Mouse (Mus musculus) left cerebral cortex, adult 2 months (tissue): ENCODE measurements around the gene Ei24. TPM values are rescaled to one million over a fixed set of nuclear protein-coding genes. Genes with fewer than 3 reads are reported as not detected.

Experiments used
- DNase-seq, 2 experiments: peaks; one replicate each; pipeline ENCODE4 v3.0.0; 2021 to 2022; ENCODE audit warnings: low spot score in 2 of 2, mixed read lengths in 1 of 2; ENCODE audit errors: extremely low spot score in 1 of 2
- H3K27ac ChIP-seq: fragments of 200-600 bp; 2 replicates; pipeline ENCODE4 v1.8.1; 2022
- H3K4me3 ChIP-seq: fragments of 200-600 bp; 2 replicates; pipeline ENCODE4 v1.8.1; 2022
- CTCF ChIP-seq: fragments of 200-600 bp; IDR thresholded peaks from 2 replicates; pipeline ENCODE4 v1.8.1; 2022; ENCODE audit warnings: antibody characterized with exemption, mild to moderate bottlenecking, moderate library complexity
- intact Hi-C: fragments of 180-260 bp; cut with DNase I; formaldehyde crosslinking; loops from one replicate; pipeline ENCODE4 v1.15.1; 2025
- total RNA-seq, 2 experiments: library from RNA; stranded (reverse); gene quantifications; 2 replicates each; pipeline ENCODE4 v1.2.3; 2021

Ei24 gene
- total RNA-seq, 2 experiments from 2014 or later = 109 to 111 TPM

GRCm38 (mm10) chr9:36818905-36819304, 21.7 kb upstream of the Ei24 start:
- no peak overlapping the region for H3K27ac ChIP-seq
- intact Hi-C loops = no loop called here
- DNase-seq = no peak
- H3K4me3 ChIP-seq = no peak overlapping the region
- no peak for TF ChIP-seq CTCF

DNA sequence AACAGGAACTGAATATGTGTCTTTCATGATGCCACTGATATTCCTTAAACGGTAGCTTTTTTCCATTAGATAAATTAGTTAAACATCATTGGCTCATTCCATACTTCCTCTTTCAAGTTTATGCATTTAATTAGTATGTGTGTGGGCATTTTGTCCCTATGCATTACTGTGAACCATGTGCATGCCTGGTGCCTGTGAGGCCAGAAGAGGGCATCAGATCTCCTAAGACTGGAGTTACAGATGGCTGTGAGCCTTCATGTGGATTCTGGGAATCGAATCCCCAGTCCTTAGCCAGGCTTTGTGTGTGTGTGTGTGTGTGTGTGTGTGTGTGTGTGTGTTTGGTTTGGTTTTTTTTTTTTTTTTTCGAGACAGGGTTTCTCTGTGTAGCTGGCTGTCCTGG, 17.3 kb upstream of the Ei24 start:
- peak; percentile 18 for TF ChIP-seq CTCF
- DNase-seq = no peak
- Histone ChIP-seq H3K27ac (no peak overlapping the region), H3K4me3 (no peak overlapping the region)
- intact Hi-C loops = no loop called here

- no peak for TF ChIP-seq CTCF
- no peak for DNase-seq
- no peak overlapping the region for H3K4me3 ChIP-seq
- H3K27ac ChIP-seq = no peak overlapping the region
- intact Hi-C loops = no loop called here
Measured at GRCm38 (mm10) chr9:36808126-36808785, 11.1 kb upstream of the Ei24 start.

DNA sequence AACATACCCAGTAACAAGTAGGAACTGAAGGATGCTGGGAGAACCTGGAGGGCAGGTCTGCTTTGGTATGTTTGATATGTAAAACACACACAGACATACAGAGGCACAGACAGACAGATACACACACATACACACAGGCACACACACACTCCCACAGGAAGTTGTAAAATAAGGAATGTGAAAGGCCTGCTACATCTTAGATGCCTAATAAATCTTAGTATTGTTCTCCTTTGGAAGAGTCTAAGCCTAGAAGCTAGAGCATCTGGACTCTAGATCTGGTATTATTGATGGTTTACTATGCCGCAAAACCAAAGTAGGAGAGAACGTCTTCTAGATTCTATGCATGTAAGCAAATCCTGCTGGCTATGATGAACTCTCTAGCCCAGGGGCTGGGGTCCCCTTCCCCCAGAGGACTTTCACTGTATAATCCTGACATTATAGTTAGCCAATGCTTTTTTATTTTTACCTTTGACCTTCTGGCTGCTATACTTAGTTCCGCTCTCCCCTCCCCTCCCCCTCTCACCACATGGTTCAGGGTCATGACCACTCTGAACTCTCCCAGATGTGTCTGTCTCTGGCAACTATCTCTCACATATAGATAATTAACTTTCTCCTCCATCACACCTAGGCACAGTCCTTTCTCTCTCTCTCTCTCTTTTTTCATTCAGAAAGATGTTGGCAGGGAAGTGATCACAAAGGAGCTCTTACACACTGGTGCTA, 8.2 kb upstream of the Ei24 start:
- intact Hi-C loops = no loop called here
- Histone ChIP-seq H3K27ac (no peak overlapping the region), H3K4me3 (no peak overlapping the region)
- no peak for TF ChIP-seq CTCF
- no peak for DNase-seq

DNA sequence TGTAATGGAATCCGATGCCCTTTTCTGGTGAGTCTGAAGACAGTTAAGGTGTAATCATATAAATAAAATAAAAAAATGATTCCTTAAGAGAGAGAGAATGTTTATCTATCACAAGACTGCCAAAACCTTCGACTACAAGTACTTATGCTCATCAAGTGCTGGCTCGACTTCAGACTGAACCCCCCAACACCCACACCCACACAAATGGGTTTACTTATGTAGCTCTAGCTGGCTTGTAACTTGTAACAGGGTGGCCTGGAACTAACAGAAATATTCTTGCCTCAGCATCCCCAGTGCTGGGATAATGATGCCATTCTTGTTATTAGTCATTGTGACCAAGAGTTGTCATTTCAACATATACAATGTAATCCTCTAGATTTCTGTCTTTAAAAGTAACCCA, 6.7 kb upstream of the Ei24 start:
- TF ChIP-seq CTCF = no peak
- DNase-seq = no peak
- Histone ChIP-seq H3K27ac (no peak overlapping the region), H3K4me3 (no peak overlapping the region)
- intact Hi-C loops = no loop called here

GRCm38 (mm10) chr9:36803386-36803785, 6.2 kb upstream of the Ei24 start:
- H3K4me3 ChIP-seq = no peak overlapping the region
- no peak for DNase-seq
- no peak overlapping the region for H3K27ac ChIP-seq
- no peak for TF ChIP-seq CTCF
- intact Hi-C loops = no loop called here

GRCm38 (mm10) chr9:36802951-36803350, 5.8 kb upstream of the Ei24 start:
- intact Hi-C loops = no loop called here
- no peak for TF ChIP-seq CTCF

DNA sequence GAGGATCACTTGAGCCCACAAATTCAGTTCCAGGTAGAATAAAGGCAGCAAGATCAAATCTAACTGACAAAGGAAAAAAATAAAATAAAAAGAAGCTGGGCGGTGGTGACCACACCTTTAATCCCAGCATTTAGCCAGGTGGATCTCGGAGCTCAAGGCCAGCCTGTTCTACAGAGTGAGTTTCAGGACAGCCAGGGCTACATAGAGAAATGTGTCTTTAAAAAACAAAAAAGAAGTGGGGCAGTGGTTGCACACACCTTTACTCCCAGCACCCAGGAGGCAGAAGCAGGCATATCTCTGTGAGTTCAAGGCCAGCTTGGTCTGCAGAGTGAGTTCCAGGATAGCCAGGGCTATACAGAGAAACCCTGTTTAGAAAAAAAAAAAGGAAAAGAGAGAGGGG, 4.8 kb upstream of the Ei24 start:
- no peak for DNase-seq
- intact Hi-C loops = no loop called here
- no peak overlapping the region for H3K4me3 ChIP-seq
- TF ChIP-seq CTCF = no peak
- H3K27ac ChIP-seq = no peak overlapping the region

More at GRCm38 (mm10) chr9:36802951-36803350, 5.8 kb upstream of the Ei24 start:
- DNase-seq = no peak
- H3K4me3 ChIP-seq = no peak overlapping the region
- no peak overlapping the region for H3K27ac ChIP-seq

DNA sequence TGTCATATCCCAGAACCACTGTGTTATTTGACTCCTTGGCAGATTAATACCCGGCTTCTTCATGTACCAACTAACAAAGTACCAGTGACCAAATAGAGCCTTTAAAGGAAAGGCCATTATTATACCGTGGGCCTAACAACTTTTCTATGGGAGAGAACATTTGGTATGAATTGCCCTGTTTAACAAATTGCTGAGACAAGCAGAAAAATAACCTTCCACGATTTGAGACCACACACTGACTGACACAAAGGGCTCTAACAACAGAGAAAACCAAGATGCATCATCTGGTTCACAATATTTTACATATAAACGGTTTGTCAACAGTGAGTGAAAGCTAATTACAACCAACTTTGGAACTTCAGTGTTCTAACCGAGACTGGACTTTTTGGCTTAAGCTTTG, 969 bp downstream of the Ei24 start:
- intact Hi-C loops = loop anchor here (2.0 to 5.0 kb wide), 2 partner anchors 37 to 76 kb away; no protein-coding TSS in a partner anchor
- peak overlapping the region; percentile 97 for H3K4me3 ChIP-seq
- no peak overlapping the region for H3K27ac ChIP-seq
- DNase-seq = no peak
- no peak for TF ChIP-seq CTCF

DNA sequence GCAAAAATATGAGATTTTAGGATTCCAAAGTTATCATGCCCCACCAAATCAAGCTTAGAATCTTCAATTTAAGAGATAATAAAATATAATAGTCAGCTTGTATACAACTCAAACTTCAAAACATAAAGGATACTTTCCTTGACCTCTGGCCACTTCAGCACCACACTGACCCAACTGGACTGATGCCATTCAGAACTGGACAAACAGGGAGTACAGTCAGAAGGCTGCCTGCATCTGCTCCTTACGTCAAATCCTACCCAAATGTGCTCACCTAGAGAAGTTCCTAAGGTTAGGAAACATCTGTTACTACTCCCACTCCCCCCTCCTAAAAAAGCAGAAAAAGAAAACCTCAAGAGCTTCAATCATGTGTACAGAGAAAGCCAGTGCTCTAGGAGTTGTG, 1.6 kb downstream of the Ei24 start:
- H3K4me3 ChIP-seq = no peak overlapping the region
- no peak overlapping the region for H3K27ac ChIP-seq
- DNase-seq = no peak
- intact Hi-C loops = loop anchor here (5.0 kb wide), 1 partner anchor 77 kb away; no protein-coding TSS in a partner anchor
- TF ChIP-seq CTCF = no peak

DNA sequence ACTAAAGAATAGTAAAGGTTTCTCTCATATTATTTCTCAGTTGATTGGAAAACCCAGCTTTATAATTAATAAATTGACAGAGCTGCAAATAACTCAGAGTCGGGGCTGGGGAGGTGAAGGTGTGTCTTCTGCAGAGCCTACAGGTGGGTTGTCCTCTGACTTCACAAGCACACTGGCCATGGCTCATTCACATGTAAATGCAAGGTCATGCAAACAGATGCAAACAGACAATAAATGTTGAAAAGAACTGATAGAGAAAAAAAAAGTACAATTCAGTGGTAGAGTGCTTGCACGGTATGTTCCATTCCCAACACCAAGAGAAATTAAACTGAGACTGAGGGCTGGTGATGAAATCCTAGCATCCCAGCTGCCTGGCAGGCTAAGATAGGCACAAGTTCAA, 2.7 kb downstream of the Ei24 start:
- Histone ChIP-seq H3K4me3 (no peak overlapping the region), H3K27ac (no peak overlapping the region)
- intact Hi-C loops = no loop called here
- DNase-seq = no peak
- no peak for TF ChIP-seq CTCF

DNA sequence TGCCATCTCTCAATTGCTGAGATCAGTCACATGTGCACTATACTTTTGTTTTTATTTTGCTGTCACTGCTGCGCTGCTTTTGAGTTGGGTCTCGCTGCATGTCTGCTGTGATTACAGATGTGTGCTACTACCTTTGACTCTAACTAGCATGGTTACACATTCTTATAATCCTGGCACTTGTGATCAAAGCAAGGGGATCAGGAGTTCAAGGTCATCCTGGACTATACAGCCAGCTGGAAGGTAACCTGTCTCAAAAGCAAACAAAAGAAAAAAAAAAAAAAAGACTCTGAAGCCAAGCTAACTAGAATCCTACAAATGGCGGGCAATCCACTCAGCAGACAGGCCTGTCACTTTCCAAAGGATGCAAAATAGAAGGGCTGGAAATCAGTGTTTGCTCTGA, 5.0 kb downstream of the Ei24 start:
- intact Hi-C loops = no loop called here
- no peak overlapping the region for H3K4me3 ChIP-seq

DNA sequence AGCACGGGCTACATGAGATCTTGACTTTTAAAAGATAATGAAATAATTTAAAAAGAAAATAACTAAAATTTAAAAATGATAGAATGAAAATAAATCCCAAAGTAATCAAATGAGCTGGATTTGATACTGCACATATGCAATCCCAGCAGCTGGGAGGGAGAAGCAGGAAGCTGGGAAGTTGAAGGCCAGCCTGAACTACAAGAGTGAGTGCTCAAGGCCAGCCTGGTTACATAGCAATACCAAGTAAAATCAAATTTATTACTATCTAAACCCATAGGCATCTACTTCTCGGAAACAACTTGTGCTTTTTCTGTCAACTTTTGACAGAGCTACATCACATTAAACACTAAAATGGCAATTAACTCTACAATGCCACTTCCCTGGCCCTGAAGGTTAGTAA, 13.3 kb downstream of the Ei24 start:
- TF ChIP-seq CTCF = no peak
- intact Hi-C loops = loop anchor here (1.0 to 5.0 kb wide), 2 partner anchors 36 to 78 kb away; no protein-coding TSS in a partner anchor
- no peak for DNase-seq
- H3K27ac ChIP-seq = no peak overlapping the region
- no peak overlapping the region for H3K4me3 ChIP-seq

More for the DNA sequence above, 5.0 kb downstream of the Ei24 start:
- no peak for TF ChIP-seq CTCF
- no peak overlapping the region for H3K27ac ChIP-seq
- no peak for DNase-seq
